Mouse (Mus musculus): Measurements from ENCODE around the gene Prr14l. TPM values are rescaled to one million over a fixed set of nuclear protein-coding genes. Genes with fewer than 3 reads are reported as not detected.
A peak's percentile ranks its signal among the peaks of the same experiment; 100 is the strongest.

The Prr14l gene
- total and polyA plus RNA-seq, 3 experiments: 3.4 to 6.3 (median 6.0) TPM

GRCm38 (mm10) chr5:32781596-32781995, 72.5 kb downstream of the Prr14l start:
- WGBS: 94% methylated on average over 5 of the region's 5 CpGs
- Histone ChIP-seq H3K4me3 (no peak overlapping the region), H3K27me3 (ENCODE audit: control insufficient read depth, insufficient read depth, low read length) (no peaks in the 10 kb centered on the region), H3K36me3 (ENCODE audit: control insufficient read depth, insufficient read depth, low read length) (no peaks in the 10 kb centered on the region), H3K79me2 (replicated peaks; ENCODE audit: control insufficient read depth, insufficient read depth, low read length) (no peaks in the 10 kb centered on the region), H3K27ac (no peak overlapping the region), H3K4me1 (ENCODE audit: control insufficient read depth, insufficient read depth, low read length) (peaks cover 1% of the 10 kb centered on the region; the same call in 1 of the 2 replicates), H3K9ac (ENCODE audit: low read depth, low read length) (no peak overlapping the region)
- no peak for DNase-seq
- TF ChIP-seq EP300 (IDR thresholded peaks at IDR 0.05; ENCODE audit: insufficient read depth, low read depth, low read length) (no peak), CTCF (IDR thresholded peaks at IDR 0.05) (no peak), POLR2A (IDR thresholded peaks at IDR 0.05; ENCODE audit: insufficient read depth, low read depth, low read length) (no peak)
- intact Hi-C loops (cut with DNase I): no loop called here

GRCm38 (mm10) chr5:32778168-32778567, 75.9 kb downstream of the Prr14l start:
- WGBS: 68% methylated on average over 3 of the region's 3 CpGs

GRCm38 (mm10) chr5:32772361-32772760, 81.7 kb downstream of the Prr14l start:
- WGBS: 85% methylated on average over 2 of the region's 2 CpGs
- TF ChIP-seq POLR2A (IDR thresholded peaks at IDR 0.05; ENCODE audit: insufficient read depth, low read depth, low read length) (no peak), CTCF (IDR thresholded peaks at IDR 0.05) (no peak), EP300 (IDR thresholded peaks at IDR 0.05; ENCODE audit: insufficient read depth, low read depth, low read length) (no peak)

More at GRCm38 (mm10) chr5:32778168-32778567, 75.9 kb downstream of the Prr14l start:
- TF ChIP-seq CTCF (IDR thresholded peaks at IDR 0.05) (no peak), POLR2A (IDR thresholded peaks at IDR 0.05; ENCODE audit: insufficient read depth, low read depth, low read length) (no peak), EP300 (IDR thresholded peaks at IDR 0.05; ENCODE audit: insufficient read depth, low read depth, low read length) (no peak)
- Histone ChIP-seq H3K36me3 (ENCODE audit: control insufficient read depth, insufficient read depth, low read length) (no peaks in the 10 kb centered on the region), H3K4me3 (no peak overlapping the region), H3K9ac (ENCODE audit: low read depth, low read length) (no peak overlapping the region), H3K27me3 (ENCODE audit: control insufficient read depth, insufficient read depth, low read length) (no peaks in the 10 kb centered on the region), H3K79me2 (replicated peaks; ENCODE audit: control insufficient read depth, insufficient read depth, low read length) (no peaks in the 10 kb centered on the region), H3K27ac (no peak overlapping the region), H3K4me1 (ENCODE audit: control insufficient read depth, insufficient read depth, low read length) (no peaks in the 10 kb centered on the region)
- intact Hi-C loops (cut with DNase I): no loop called here
- DNase-seq: no peak

GRCm38 (mm10) chr5:32767636-32768373, 86.3 kb downstream of the Prr14l start:
- Histone ChIP-seq H3K36me3 (ENCODE audit: control insufficient read depth, insufficient read depth, low read length) (no peaks in the 10 kb centered on the region), H3K4me1 (ENCODE audit: control insufficient read depth, insufficient read depth, low read length) (no peaks in the 10 kb centered on the region), H3K9ac (ENCODE audit: low read depth, low read length) (no peak overlapping the region), H3K4me3 (no peak overlapping the region), H3K27ac (no peak overlapping the region), H3K79me2 (replicated peaks; ENCODE audit: control insufficient read depth, insufficient read depth, low read length) (no peaks in the 10 kb centered on the region; the same call in 1 of the 2 replicates), H3K27me3 (ENCODE audit: control insufficient read depth, insufficient read depth, low read length) (no peaks in the 10 kb centered on the region)
- intact Hi-C loops (cut with DNase I): no loop called here
- TF ChIP-seq POLR2A (IDR thresholded peaks at IDR 0.05; ENCODE audit: insufficient read depth, low read depth, low read length) (no peak), EP300 (IDR thresholded peaks at IDR 0.05; ENCODE audit: insufficient read depth, low read depth, low read length) (no peak), CTCF (IDR thresholded peaks at IDR 0.05) (no peak)
- DNase-seq: no peak
- 96% methylated on average over 4 of the region's 4 CpGs for WGBS

More at GRCm38 (mm10) chr5:32772361-32772760, 81.7 kb downstream of the Prr14l start:
- Histone ChIP-seq H3K36me3 (ENCODE audit: control insufficient read depth, insufficient read depth, low read length) (no peaks in the 10 kb centered on the region), H3K9ac (ENCODE audit: low read depth, low read length) (no peak overlapping the region), H3K4me3 (no peak overlapping the region), H3K4me1 (ENCODE audit: control insufficient read depth, insufficient read depth, low read length) (no peaks in the 10 kb centered on the region), H3K27ac (no peak overlapping the region), H3K79me2 (replicated peaks; ENCODE audit: control insufficient read depth, insufficient read depth, low read length) (no peaks in the 10 kb centered on the region), H3K27me3 (ENCODE audit: control insufficient read depth, insufficient read depth, low read length) (no peaks in the 10 kb centered on the region)
- no peak for DNase-seq
- intact Hi-C loops (cut with DNase I): no loop called here

DNA sequence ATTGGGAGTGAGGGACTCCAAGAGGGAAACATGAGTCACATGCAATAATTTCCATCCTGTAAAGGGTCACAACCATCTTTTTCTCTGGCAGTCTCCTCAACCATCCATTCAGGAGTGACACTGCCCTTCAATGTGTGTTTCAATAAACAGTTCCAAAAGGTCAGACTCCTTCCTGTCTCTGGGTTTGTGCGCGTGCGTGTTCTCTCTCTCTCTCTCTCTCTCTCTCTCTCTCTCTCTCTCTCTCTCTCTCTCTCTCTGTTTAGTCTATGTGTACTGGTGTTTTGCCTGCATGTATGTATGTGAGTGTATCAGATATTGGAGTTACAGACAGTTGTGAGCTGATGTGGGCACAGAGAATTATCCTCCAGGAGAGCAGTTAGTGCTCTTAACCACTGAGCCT, 87.1 kb downstream of the Prr14l start:
- Histone ChIP-seq H3K79me2 (replicated peaks; ENCODE audit: control insufficient read depth, insufficient read depth, low read length) (no peaks in the 10 kb centered on the region; the same call in 1 of the 2 replicates), H3K4me1 (ENCODE audit: control insufficient read depth, insufficient read depth, low read length) (peaks cover 1% of the 10 kb centered on the region; the same call in 1 of the 2 replicates), H3K36me3 (ENCODE audit: control insufficient read depth, insufficient read depth, low read length) (peaks cover 1% of the 10 kb centered on the region), H3K27ac (no peak overlapping the region), H3K27me3 (ENCODE audit: control insufficient read depth, insufficient read depth, low read length) (no peaks in the 10 kb centered on the region), H3K4me3 (no peak overlapping the region), H3K9ac (ENCODE audit: low read depth, low read length) (no peak overlapping the region)
- intact Hi-C loops (cut with DNase I): no loop called here
- no peak for TF ChIP-seq POLR2A (IDR thresholded peaks at IDR 0.05; ENCODE audit: insufficient read depth, low read depth, low read length)
- TF ChIP-seq CTCF (IDR thresholded peaks at IDR 0.05): no peak
- no peak for TF ChIP-seq EP300 (IDR thresholded peaks at IDR 0.05; ENCODE audit: insufficient read depth, low read depth, low read length)
- 75% methylated on average over 3 of the region's 3 CpGs for WGBS
- no peak for DNase-seq

DNA sequence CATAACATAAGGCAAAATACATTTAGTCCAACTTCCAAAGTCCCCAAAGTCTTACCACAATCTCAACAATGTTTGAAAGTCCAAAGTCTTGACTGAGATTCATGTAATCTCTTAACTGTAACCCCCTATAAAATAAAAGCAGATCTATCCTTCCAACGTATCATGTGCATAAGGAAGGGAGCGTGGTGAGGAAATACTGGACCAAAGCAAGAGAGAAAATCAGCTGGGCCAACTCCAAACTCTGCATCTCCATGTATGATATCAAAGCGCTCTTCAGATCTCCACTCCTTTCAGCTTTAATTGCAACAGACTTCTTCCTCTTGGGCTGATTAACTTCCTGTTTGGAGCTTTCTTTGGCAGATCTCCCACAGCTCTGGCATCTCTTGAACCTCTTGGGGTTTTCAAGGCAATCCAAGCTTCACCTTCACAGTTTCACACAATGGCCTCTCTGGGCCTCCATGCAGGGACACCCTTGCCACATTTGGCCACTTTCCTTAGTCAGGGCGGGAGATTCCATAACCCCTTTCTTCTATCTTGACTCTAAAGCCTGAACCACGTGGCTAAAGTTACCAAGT, 92.4 kb downstream of the Prr14l start:
- H3K9ac ChIP-seq (ENCODE audit: low read depth, low read length): no peak overlapping the region
- WGBS: 44% methylated on average over 5 of the region's 5 CpGs
- no peak for TF ChIP-seq EP300 (IDR thresholded peaks at IDR 0.05; ENCODE audit: insufficient read depth, low read depth, low read length)
- peak; percentile 39; the same call in 1 of the 2 replicates for TF ChIP-seq POLR2A (IDR thresholded peaks at IDR 0.05; ENCODE audit: insufficient read depth, low read depth, low read length)
- peaks cover 5% of the 10 kb centered on the region for H3K36me3 ChIP-seq (ENCODE audit: control insufficient read depth, insufficient read depth, low read length)
- peak in 1 of 2 experiments; percentile 48 for DNase-seq
- no peak overlapping the region for H3K4me3 ChIP-seq
- H3K79me2 ChIP-seq (replicated peaks; ENCODE audit: control insufficient read depth, insufficient read depth, low read length): no peaks in the 10 kb centered on the region
- H3K27me3 ChIP-seq (ENCODE audit: control insufficient read depth, insufficient read depth, low read length): no peaks in the 10 kb centered on the region
- H3K4me1 ChIP-seq (ENCODE audit: control insufficient read depth, insufficient read depth, low read length): peaks cover 3% of the 10 kb centered on the region
- H3K27ac ChIP-seq: no peak overlapping the region
- intact Hi-C loops (cut with DNase I): no loop called here
